Mouse (Mus musculus) liver, postnatal 0 days (tissue): ENCODE measurements around the gene Ifnb1. TPM values are rescaled to one million over a fixed set of nuclear protein-coding genes. Genes with fewer than 3 reads are reported as not detected.

Experiments used
- ATAC-seq: fragments of 200-750 bp; cut with Nextera tagmentation; 2 replicates; pipeline ENCODE4 v1.8.0; 2017; ENCODE audit warnings: mild to moderate bottlenecking, moderate library complexity
- DNase-seq: peaks from one replicate; pipeline ENCODE4 v3.0.0-alpha.2; 2016
- H3K27ac ChIP-seq: fragments of 300-500 bp; sonication (generic); 2 replicates; pipeline ENCODE4 v1.5.1; 2014; ENCODE audit warnings: antibody characterized with exemption, moderate library complexity, mild to moderate bottlenecking, low read depth
- H3K27me3 ChIP-seq: fragments of 300-500 bp; sonication (generic); 2 replicates; pipeline ENCODE4 v1.6.1; 2014; ENCODE audit warnings: low read length, control low read depth, mixed read lengths; ENCODE audit not compliant: insufficient read depth
- H3K36me3 ChIP-seq: fragments of 300-500 bp; sonication (generic); replicated peaks from 2 replicates; pipeline ENCODE4 v1.6.1; 2014; ENCODE audit warnings: mild to moderate bottlenecking, control low read depth, low read length, moderate library complexity, mixed read lengths; ENCODE audit not compliant: insufficient read depth
- H3K4me1 ChIP-seq: fragments of 300-500 bp; sonication (generic); 2 replicates; pipeline ENCODE4 v1.6.1; 2014; ENCODE audit warnings: antibody characterized with exemption, mild to moderate bottlenecking, control low read depth; ENCODE audit not compliant: insufficient read depth
- H3K4me2 ChIP-seq: fragments of 300-500 bp; sonication (generic); 2 replicates; pipeline ENCODE4 v1.6.1; 2014; ENCODE audit warnings: low read depth, mild to moderate bottlenecking, low read length, moderate library complexity, mixed read lengths
- H3K4me3 ChIP-seq: fragments of 300-500 bp; sonication (generic); 2 replicates; pipeline ENCODE4 v1.5.1; 2014; ENCODE audit warnings: low read depth, low read length
- H3K9ac ChIP-seq: fragments of 300-500 bp; sonication (generic); replicated peaks from 2 replicates; pipeline ENCODE4 v1.6.1; 2014; ENCODE audit warnings: mild to moderate bottlenecking, moderate library complexity
- H3K9me3 ChIP-seq: fragments of 300-500 bp; sonication (generic); 2 replicates; pipeline ENCODE4 v1.6.1; 2016; ENCODE audit warnings: mild to moderate bottlenecking, control low read depth, low read length, mixed read lengths
- CTCF ChIP-seq: sonication (generic); IDR thresholded peaks from 2 replicates; pipeline ENCODE4 v1.5.1; 2016; ENCODE audit warnings: antibody characterized with exemption, low read depth
- EP300 ChIP-seq: IDR thresholded peaks from 2 replicates; pipeline ENCODE4 v1.6.1; 2016; ENCODE audit warnings: antibody characterized with exemption, low read depth, mild to moderate bottlenecking
- WGBS: fragments of 180-500 bp; shearing (Covaris S2); extraction: QIAGEN DNeasy Blood & Tissue Kit; methylation state at CpG from one replicate; pipeline ENCODE4 v1.1.7; 2014; ENCODE audit not compliant: insufficient replicate concordance; 5-methylcytosine and 5-hydroxymethylcytosine counted together
- polyA plus RNA-seq: library from polyadenylated mRNA; unstranded; fragments of >200 nt; fragmentation: Nextera tagmentation; extraction: Ambion mirVana; gene quantifications from 2 replicates; pipeline ENCODE4 v1.2.1, GENCODE M21; 2015

Ifnb1 gene
- polyA plus RNA-seq, 1 experiment from 2014 or later, result not detected

DNA sequence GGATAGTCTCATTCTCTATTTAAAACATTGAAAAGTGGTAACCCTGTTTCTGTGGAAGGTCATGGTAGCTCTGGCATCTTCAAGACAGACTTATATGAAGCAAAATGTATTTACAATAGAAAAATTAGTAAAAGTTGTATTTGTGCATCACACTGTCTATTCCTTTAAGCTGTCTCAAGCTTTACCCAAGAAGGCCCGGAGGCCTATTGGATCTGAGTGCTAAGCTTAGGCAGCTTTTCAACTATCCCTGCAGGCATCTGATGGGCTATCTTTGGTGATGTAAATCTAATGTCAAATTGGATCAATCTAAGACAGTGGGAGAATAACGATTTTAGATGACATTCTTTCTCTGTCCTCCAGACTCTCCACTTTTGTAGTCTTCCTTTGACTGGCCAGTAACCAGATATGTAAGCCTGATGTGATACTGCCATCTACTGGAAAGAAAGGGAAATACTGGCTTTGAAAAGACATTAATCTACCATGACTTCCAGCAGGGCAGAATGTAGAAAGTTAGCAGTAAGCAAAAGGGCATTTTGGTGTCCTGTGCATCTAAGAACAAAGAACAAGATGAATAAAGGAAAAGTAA lies 21.2 kb upstream of the Ifnb1 start:
- WGBS, result 48% methylated on average over 2 of the region's 2 CpGs
- TF ChIP-seq EP300 (no peak), CTCF (peak; percentile 93)
- ATAC-seq, result peak; percentile 44; the same call in 1 of the 2 replicates

GRCm38 (mm10) chr4:88537328-88537727 lies 14.8 kb upstream of the Ifnb1 start:
- Histone ChIP-seq H3K36me3 (no peaks in the 10 kb centered on the region), H3K9me3 (no peaks in the 10 kb centered on the region), H3K4me1 (peaks cover 8% of the 10 kb centered on the region), H3K9ac (0 out of 2 replicates have a peak overlapping the region, but pooled peaks have one; percentile 35), H3K4me2 (peak overlapping the region; percentile 63), H3K4me3 (peak overlapping the region; percentile 17; the same call in 1 of the 2 replicates), H3K27me3 (no peaks in the 10 kb centered on the region), H3K27ac (peak overlapping the region; percentile 83)
- peak; percentile 29 for DNase-seq
- peak; percentile 75 for ATAC-seq
- peak; percentile 69; the same call in 1 of the 2 replicates for TF ChIP-seq EP300
- TF ChIP-seq CTCF, result no peak
- WGBS, result 11% methylated on average over 12 of the region's 12 CpGs

More for the DNA sequence above, 21.2 kb upstream of the Ifnb1 start:
- Histone ChIP-seq H3K4me3 (no peak overlapping the region), H3K27ac (no peak overlapping the region), H3K36me3 (no peaks in the 10 kb centered on the region), H3K4me2 (no peak overlapping the region), H3K9me3 (no peaks in the 10 kb centered on the region), H3K27me3 (no peaks in the 10 kb centered on the region), H3K9ac (no peak overlapping the region), H3K4me1 (no peaks in the 10 kb centered on the region)
- no peak for DNase-seq

GRCm38 (mm10) chr4:88536640-88537039 lies 14.1 kb upstream of the Ifnb1 start:
- Histone ChIP-seq H3K27me3 (no peaks in the 10 kb centered on the region), H3K4me1 (peaks cover 8% of the 10 kb centered on the region), H3K36me3 (no peaks in the 10 kb centered on the region), H3K4me3 (no peak overlapping the region), H3K4me2 (no peak overlapping the region), H3K27ac (peak overlapping the region; percentile 83; the same call in 1 of the 2 replicates), H3K9ac (no peak overlapping the region), H3K9me3 (no peaks in the 10 kb centered on the region)
- ATAC-seq (no peak), DNase-seq (no peak)
- WGBS, result 69% methylated on average over 7 of the region's 7 CpGs
- TF ChIP-seq EP300 (no peak), CTCF (no peak)

GRCm38 (mm10) chr4:88535742-88536141 lies 13.2 kb upstream of the Ifnb1 start:
- Histone ChIP-seq H3K4me1 (peaks cover 8% of the 10 kb centered on the region), H3K27ac (peak overlapping the region; percentile 23; the same call in 1 of the 2 replicates), H3K9ac (no peak overlapping the region), H3K4me2 (no peak overlapping the region), H3K9me3 (no peaks in the 10 kb centered on the region), H3K36me3 (no peaks in the 10 kb centered on the region), H3K4me3 (no peak overlapping the region), H3K27me3 (no peaks in the 10 kb centered on the region)
- DNase-seq (peak; percentile 36), ATAC-seq (peak; percentile 84)
- TF ChIP-seq CTCF, result no peak
- peak; percentile 84 for TF ChIP-seq EP300
- 36% methylated on average over 1 of the region's 1 CpGs for WGBS

DNA sequence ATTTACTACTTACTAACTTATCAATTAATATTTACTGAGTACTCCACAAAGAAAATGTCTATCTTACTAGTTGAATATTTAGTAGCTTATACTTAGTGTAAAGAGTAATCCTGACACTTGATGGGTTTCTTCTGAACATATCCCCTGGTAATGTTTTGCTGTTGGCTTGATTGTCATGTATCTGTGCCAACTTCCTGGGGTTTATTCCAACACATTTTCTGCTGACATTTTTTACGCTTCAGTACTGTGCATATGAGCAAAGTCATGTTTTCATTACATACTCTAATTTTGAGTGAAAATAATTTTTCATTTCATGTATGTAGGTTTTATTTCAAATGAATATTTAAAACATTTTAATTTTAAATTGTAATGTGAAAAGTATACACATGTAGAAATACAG lies 12.3 kb upstream of the Ifnb1 start:
- no peak for ATAC-seq
- peaks cover 8% of the 10 kb centered on the region for H3K4me1 ChIP-seq
- H3K9ac ChIP-seq, result no peak overlapping the region
- 79% methylated on average over 1 of the region's 1 CpGs for WGBS
- no peak for DNase-seq
- no peak overlapping the region for H3K4me3 ChIP-seq
- H3K9me3 ChIP-seq, result no peaks in the 10 kb centered on the region
- TF ChIP-seq EP300 (no peak), CTCF (no peak)
- no peak overlapping the region for H3K4me2 ChIP-seq
- H3K27ac ChIP-seq, result 0 out of 2 replicates have a peak overlapping the region, but pooled peaks have one; percentile 16
- no peaks in the 10 kb centered on the region for H3K36me3 ChIP-seq
- H3K27me3 ChIP-seq, result no peaks in the 10 kb centered on the region

- Histone ChIP-seq H3K9ac (no peak overlapping the region), H3K4me1 (peaks cover 8% of the 10 kb centered on the region), H3K27me3 (no peaks in the 10 kb centered on the region), H3K27ac (peak overlapping the region; percentile 11), H3K36me3 (no peaks in the 10 kb centered on the region), H3K4me3 (no peak overlapping the region), H3K4me2 (no peak overlapping the region), H3K9me3 (no peaks in the 10 kb centered on the region)
- TF ChIP-seq CTCF (no peak), EP300 (no peak)
- ATAC-seq, result peak; percentile 51
- DNase-seq, result peak; percentile 55
- WGBS, result 76% methylated on average over 2 of the region's 2 CpGs
These were observed 10.9 kb upstream of the Ifnb1 start for GRCm38 (mm10) chr4:88533499-88533898.
